Mouse (Mus musculus) liver, adult 2 months (tissue): ENCODE data around the gene Gm4491. TPM values are rescaled to one million over a fixed set of nuclear protein-coding genes. Genes with fewer than 3 reads are reported as not detected.
"Not testable (repeated sequence)": the region's sequence is repeated elsewhere in the genome, so short reads cannot be mapped to it uniquely, and the experiment has no call there.

Experiments used
- DNase-seq: peaks from one replicate; pipeline ENCODE4 v3.0.0-alpha.2; 2011; ENCODE audit warnings: low read depth, low spot score; ENCODE audit errors: extremely low read depth
- H3K27ac ChIP-seq: fragments of 200-500 bp; replicated peaks from 2 replicates; pipeline ENCODE4 v1.5.1; 2012; ENCODE audit warnings: low read depth, mild to moderate bottlenecking, control low read depth, inconsistent platforms, low read length; ENCODE audit not compliant: insufficient read depth
- H3K27me3 ChIP-seq: fragments of 200-500 bp; 2 replicates; pipeline ENCODE4 v1.6.1; 2012; ENCODE audit warnings: mild to moderate bottlenecking, moderate library complexity, low read length, inconsistent platforms; ENCODE audit not compliant: control insufficient read depth, insufficient read depth
- H3K36me3 ChIP-seq: fragments of 200-500 bp; 2 replicates; pipeline ENCODE4 v1.6.1; 2012; ENCODE audit warnings: low read length, inconsistent platforms; ENCODE audit not compliant: control insufficient read depth, insufficient read depth
- H3K4me1 ChIP-seq: fragments of 200-500 bp; 2 replicates; pipeline ENCODE4 v1.6.1; 2011; ENCODE audit warnings: low read length; ENCODE audit not compliant: control insufficient read depth, insufficient read depth
- H3K4me3 ChIP-seq: fragments of 200-500 bp; 2 replicates; pipeline ENCODE4 v1.5.1; 2011; ENCODE audit warnings: low read depth, mild to moderate bottlenecking, control low read depth, low read length, moderate library complexity; ENCODE audit not compliant: insufficient read depth
- H3K79me2 ChIP-seq: fragments of 200-500 bp; 2 replicates; pipeline ENCODE4 v1.6.1; 2012; ENCODE audit warnings: inconsistent platforms, mild to moderate bottlenecking, low read length, moderate library complexity; ENCODE audit not compliant: control insufficient read depth, insufficient read depth
- H3K9ac ChIP-seq: fragments of 200-500 bp; 2 replicates; pipeline ENCODE4 v1.6.1; 2012; ENCODE audit warnings: low read depth, mild to moderate bottlenecking, control low read depth, inconsistent platforms, low read length
- CTCF ChIP-seq: fragments of 200-500 bp; IDR thresholded peaks from 2 replicates; pipeline ENCODE4 v1.5.1; 2011; ENCODE audit warnings: low read depth, low read length, control low read depth
- POLR2A ChIP-seq: fragments of 200-500 bp; IDR thresholded peaks from 2 replicates; pipeline ENCODE4 v1.6.1; 2011; ENCODE audit warnings: low read length, control low read depth; ENCODE audit not compliant: insufficient read depth; ENCODE audit errors: extremely low read depth
- WGBS: fragments of 180-500 bp; shearing (Covaris S2); methylation state at CpG from one replicate; pipeline ENCODE4 v1.1.7; 2018; 5-methylcytosine and 5-hydroxymethylcytosine counted together
- polyA plus RNA-seq: library from polyadenylated mRNA; depleted of rRNA; stranded (reverse); fragments of >200 nt; gene quantifications from 2 replicates; pipeline ENCODE4 v1.2.3, GENCODE M21; 2012; rRNA removed
- total RNA-seq: library from RNA; depleted of rRNA; stranded (reverse); fragments of >200 nt; gene quantifications from 2 replicates; pipeline ENCODE4 v1.2.3, GENCODE M21; 2014; rRNA removed

Gene Gm4491
- total and polyA plus RNA-seq, 2 experiments, result not detected

DNA sequence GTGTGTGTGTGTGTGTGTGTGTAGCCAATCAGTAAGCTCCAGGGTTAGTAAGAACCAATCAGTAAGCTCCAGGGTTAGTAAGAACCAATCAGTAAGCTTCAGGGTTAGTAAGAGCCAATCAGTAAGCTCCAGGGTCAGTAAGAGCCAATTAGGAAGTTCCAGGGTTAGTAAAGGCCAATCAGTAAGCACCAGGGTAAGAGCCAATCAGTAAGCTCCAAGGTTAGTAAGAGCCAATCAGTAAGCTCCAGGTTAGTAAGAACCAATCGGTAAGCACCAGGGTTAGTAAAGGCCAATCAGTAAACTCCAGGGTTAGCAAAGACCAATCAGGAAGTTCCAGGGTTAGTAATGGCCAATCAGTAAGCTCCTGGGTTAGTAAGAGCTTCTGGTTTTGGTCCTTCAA, 32.8 kb downstream of the Gm4491 start:
- H3K4me3 ChIP-seq, result no peak overlapping the region
- H3K79me2 ChIP-seq, result no peaks in the 10 kb centered on the region
- no peaks in the 10 kb centered on the region for H3K36me3 ChIP-seq
- TF ChIP-seq CTCF (no peak), POLR2A (no peak)
- H3K27ac ChIP-seq, result no peak overlapping the region
- no peaks in the 10 kb centered on the region for H3K27me3 ChIP-seq
- H3K4me1 ChIP-seq, result peaks cover 9% of the 10 kb centered on the region
- whole genome bisulfite sequencing, result 98% methylated on average over 1 of the region's 1 CpGs
- H3K9ac ChIP-seq, result no peak overlapping the region
- no peak for DNase-seq

GRCm38 (mm10) chr14:57075537-57075936, 40.1 kb downstream of the Gm4491 start:
- Histone ChIP-seq H3K27ac (no peak overlapping the region), H3K4me3 (no peak overlapping the region), H3K27me3 (no peaks in the 10 kb centered on the region), H3K79me2 (no peaks in the 10 kb centered on the region), H3K36me3 (no peaks in the 10 kb centered on the region), H3K4me1 (no peaks in the 10 kb centered on the region), H3K9ac (no peak overlapping the region)
- 58% methylated on average over 6 of the region's 6 CpGs for WGBS
- DNase-seq, result peak; percentile 35
- TF ChIP-seq POLR2A (no peak), CTCF (peak; percentile 54; the same call in 1 of the 2 replicates)

GRCm38 (mm10) chr14:57069906-57070305, 45.8 kb downstream of the Gm4491 start:
- H3K4me1 ChIP-seq, H3K9ac ChIP-seq, H3K27ac ChIP-seq, H3K36me3 ChIP-seq, H3K4me3 ChIP-seq, H3K27me3 ChIP-seq, H3K79me2 ChIP-seq: not testable (repeated sequence)
- peak; percentile 26; the same call in 1 of the 2 replicates for TF ChIP-seq CTCF
- DNase-seq, result peak; percentile 43
- 1% methylated on average over 2 of the region's 2 CpGs for WGBS

- H3K4me1 ChIP-seq, result no peaks in the 10 kb centered on the region
- no peak for TF ChIP-seq CTCF
- TF ChIP-seq POLR2A, result no peak
- H3K79me2 ChIP-seq, result no peaks in the 10 kb centered on the region
- H3K27ac ChIP-seq, result no peak overlapping the region
- no peaks in the 10 kb centered on the region for H3K27me3 ChIP-seq
- H3K9ac ChIP-seq, result no peak overlapping the region
- DNase-seq, result no peak
- no peaks in the 10 kb centered on the region for H3K36me3 ChIP-seq
- no peak overlapping the region for H3K4me3 ChIP-seq
Observed at GRCm38 (mm10) chr14:57066053-57066452, 49.6 kb downstream of the Gm4491 start.

Other genes starting within 250 kb of the Gm4491 start
- gene Zmym2, start 229.2 kb downstream of the Gm4491 start, total RNA-seq, result 22.9 TPM in 2 replicates
- 1.9 and 3.9 TPM in 2 replicates for gene Zmym2, start 229.2 kb downstream of the Gm4491 start, polyA plus RNA-seq
- gene Gja3, start 57.8 kb downstream of the Gm4491 start, total RNA-seq, result not detected in 2 replicates
- not detected in 2 replicates for gene Gja3, start 57.8 kb downstream of the Gm4491 start, polyA plus RNA-seq
- 90.0 and 124 TPM in 2 replicates for gene Gjb2, start 11.2 kb downstream of the Gm4491 start, total RNA-seq
- 177 and 208 TPM in 2 replicates for gene Gjb2, start 11.2 kb downstream of the Gm4491 start, polyA plus RNA-seq
- not detected in 2 replicates for gene Gjb6, start 17.7 kb upstream of the Gm4491 start, total RNA-seq
- not detected in 2 replicates for gene Gjb6, start 17.7 kb upstream of the Gm4491 start, polyA plus RNA-seq